Mouse (Mus musculus) heart, postnatal 0 days (tissue): ENCODE results near the gene Fam193a. TPM values are rescaled to one million over a fixed set of nuclear protein-coding genes. Genes with fewer than 3 reads are reported as not detected.

Experiments
- ATAC-seq: fragments of 200-750 bp; cut with Nextera tagmentation; 2 replicates; pipeline ENCODE4 v1.8.0; 2017; ENCODE audit warnings: low read depth, moderate number of reproducible peaks, moderate library complexity; ENCODE audit not compliant: insufficient read depth
- DNase-seq: peaks from one replicate; pipeline ENCODE4 v3.0.0-alpha.2; 2016; ENCODE audit warnings: low spot score
- H3K27ac ChIP-seq: fragments of 300-500 bp; sonication (generic); 2 replicates; pipeline ENCODE4 v1.5.1; 2014; ENCODE audit warnings: low read depth, mild to moderate bottlenecking
- H3K27me3 ChIP-seq: fragments of 300-500 bp; sonication (generic); 2 replicates; pipeline ENCODE4 v1.6.1; 2014; ENCODE audit warnings: low read length, mixed read lengths; ENCODE audit not compliant: control insufficient read depth, insufficient read depth
- H3K36me3 ChIP-seq: fragments of 300-500 bp; sonication (generic); replicated peaks from 2 replicates; pipeline ENCODE4 v1.6.1; 2014; ENCODE audit warnings: low read length, mixed read lengths; ENCODE audit not compliant: control insufficient read depth, insufficient read depth
- H3K4me1 ChIP-seq: fragments of 300-500 bp; sonication (generic); 2 replicates; pipeline ENCODE4 v1.6.1; 2014; ENCODE audit warnings: antibody characterized with exemption; ENCODE audit not compliant: control insufficient read depth, insufficient read depth
- H3K4me2 ChIP-seq: fragments of 300-500 bp; sonication (generic); 2 replicates; pipeline ENCODE4 v1.6.1; 2014; ENCODE audit warnings: low read depth, mild to moderate bottlenecking, low read length, moderate library complexity
- H3K4me3 ChIP-seq: fragments of 300-500 bp; sonication (generic); 2 replicates; pipeline ENCODE4 v1.5.1; 2014; ENCODE audit warnings: low read depth, low read length
- H3K9ac ChIP-seq: fragments of 300-500 bp; sonication (generic); replicated peaks from 2 replicates; pipeline ENCODE4 v1.6.1; 2014; ENCODE audit warnings: low read depth, low read length, mixed read lengths
- H3K9me3 ChIP-seq: fragments of 300-500 bp; sonication (generic); replicated peaks from 2 replicates; pipeline ENCODE4 v1.6.1; 2016; ENCODE audit warnings: low read length; ENCODE audit not compliant: control insufficient read depth
- CTCF ChIP-seq: IDR thresholded peaks from 2 replicates; pipeline ENCODE4 v1.5.1; 2016; ENCODE audit warnings: antibody characterized with exemption, control low read depth, low read depth
- EP300 ChIP-seq: IDR thresholded peaks from 2 replicates; pipeline ENCODE4 v1.6.1; 2016; ENCODE audit warnings: antibody characterized with exemption, low read depth
- WGBS: fragments of 180-500 bp; shearing (Covaris S2); extraction: QIAGEN DNeasy Blood & Tissue Kit; methylation state at CpG from one replicate; pipeline ENCODE4 v1.1.7; 2014; 5-methylcytosine and 5-hydroxymethylcytosine counted together
- polyA plus RNA-seq: library from polyadenylated mRNA; unstranded; fragments of >200 nt; fragmentation: Nextera tagmentation; extraction: Ambion mirVana; gene quantifications from 2 replicates; pipeline ENCODE4 v1.2.1, GENCODE M21; 2015
- total RNA-seq: library from RNA; depleted of rRNA; stranded (reverse); fragments of >200 nt; gene quantifications from 2 replicates; pipeline ENCODE4 v1.2.3, GENCODE M21; 2014; ENCODE audit warnings: low replicate concordance; rRNA removed

Fam193a gene
- total RNA-seq: 31.0 and 44.3 TPM in 2 replicates
- polyA plus RNA-seq: 5.4 TPM in 2 replicates

- ATAC-seq (peak; percentile 100), DNase-seq (peak; percentile 92)
- Histone ChIP-seq H3K27ac (peak within 1 kb of the TSS; percentile 89), H3K4me1 (no peaks in the 10 kb centered on the region), H3K9me3 (no peaks in the 10 kb centered on the region), H3K27me3 (no peaks in the 10 kb centered on the region), H3K4me3 (peak within 1 kb of the TSS; percentile 81), H3K36me3 (no peaks in the 10 kb centered on the region), H3K4me2 (peak within 1 kb of the TSS; percentile 91), H3K9ac (peak within 1 kb of the TSS; percentile 99)
- WGBS: under 1% methylated on average over 51 of the region's 64 CpGs
- TF ChIP-seq CTCF: no peak
- TF ChIP-seq EP300: no peak
Observed at GRCm38 (mm10) chr5:34369341-34370021, at the start of gene Fam193a. TSS of gene Fam193a (plus strand) at chr5:34369933.

- H3K9me3 ChIP-seq: no peaks in the 10 kb centered on the region
- no peak for TF ChIP-seq EP300
- no peak for TF ChIP-seq CTCF
- H3K9ac ChIP-seq: no peak overlapping the region
- H3K27ac ChIP-seq: no peak overlapping the region
- H3K4me2 ChIP-seq: no peak overlapping the region
- H3K4me3 ChIP-seq: no peak overlapping the region
- DNase-seq (no peak), ATAC-seq (no peak)
- H3K27me3 ChIP-seq: no peaks in the 10 kb centered on the region
- WGBS: 80% methylated on average over 4 of the region's 4 CpGs
- H3K36me3 ChIP-seq: no peaks in the 10 kb centered on the region
- no peaks in the 10 kb centered on the region for H3K4me1 ChIP-seq
Observed at GRCm38 (mm10) chr5:34321236-34321635, 48.5 kb upstream of the Fam193a start.

- Histone ChIP-seq H3K9ac (no peak overlapping the region), H3K36me3 (no peaks in the 10 kb centered on the region), H3K27me3 (0 out of 2 replicates have a peak, but pooled peaks cover 4% of the 10 kb centered on the region), H3K4me3 (no peak overlapping the region), H3K27ac (no peak overlapping the region), H3K4me2 (no peak overlapping the region), H3K4me1 (no peaks in the 10 kb centered on the region), H3K9me3 (no peaks in the 10 kb centered on the region)
- DNase-seq: no peak
- no peak for ATAC-seq
- no peak for TF ChIP-seq EP300
- TF ChIP-seq CTCF: no peak
Observed at GRCm38 (mm10) chr5:34325286-34325685, 44.4 kb upstream of the Fam193a start.

- Histone ChIP-seq H3K4me3 (no peak overlapping the region), H3K36me3 (no peaks in the 10 kb centered on the region), H3K27me3 (0 out of 2 replicates have a peak, but pooled peaks cover 4% of the 10 kb centered on the region), H3K27ac (no peak overlapping the region), H3K9ac (0 out of 2 replicates have a peak overlapping the region, but pooled peaks have one; percentile 27), H3K4me1 (no peaks in the 10 kb centered on the region), H3K4me2 (peak overlapping the region; percentile 62; the same call in 1 of the 2 replicates), H3K9me3 (no peaks in the 10 kb centered on the region)
- DNase-seq (no peak), ATAC-seq (no peak)
- 32% methylated on average over 4 of the region's 4 CpGs for WGBS
- TF ChIP-seq CTCF: no peak
- TF ChIP-seq EP300: no peak
Observed at GRCm38 (mm10) chr5:34326249-34326691, 43.5 kb upstream of the Fam193a start.

GRCm38 (mm10) chr5:34326875-34327576, 42.7 kb upstream of the Fam193a start:
- H3K4me3 ChIP-seq: peak overlapping the region; percentile 41
- peak overlapping the region; percentile 62 for H3K4me2 ChIP-seq
- peak overlapping the region; percentile 27; the same call in 1 of the 2 replicates for H3K9ac ChIP-seq
- TF ChIP-seq EP300 (no peak), CTCF (no peak)
- DNase-seq (no peak), ATAC-seq (peak; percentile 44)
- H3K4me1 ChIP-seq: no peaks in the 10 kb centered on the region
- H3K36me3 ChIP-seq: no peaks in the 10 kb centered on the region
- 0 out of 2 replicates have a peak, but pooled peaks cover 4% of the 10 kb centered on the region for H3K27me3 ChIP-seq
- H3K27ac ChIP-seq: no peak overlapping the region
- no peaks in the 10 kb centered on the region for H3K9me3 ChIP-seq
- WGBS: 10% methylated on average over 31 of the region's 31 CpGs
